Mouse (Mus musculus) macrophage (primary cell): ENCODE measurements around the gene BC049352. TPM values are rescaled to one million over a fixed set of nuclear protein-coding genes. Genes with fewer than 3 reads are reported as not detected.

Experiments used
- H3K27ac ChIP-seq: fragments of 350-480 bp; formaldehyde crosslinking; 2 replicates; pipeline ENCODE4 v1.9.0; 2021
- H3K36me3 ChIP-seq: fragments of 350-480 bp; formaldehyde crosslinking; 2 replicates; pipeline ENCODE4 v1.9.0; 2021; ENCODE audit errors: inconsistent target
- H3K4me3 ChIP-seq: fragments of 350-480 bp; formaldehyde crosslinking; 2 replicates; pipeline ENCODE4 v1.9.0; 2021; ENCODE audit errors: inconsistent target
- H3K79me2 ChIP-seq: fragments of 350-480 bp; formaldehyde crosslinking; 2 replicates; pipeline ENCODE4 v1.9.0; 2021; ENCODE audit errors: inconsistent target
- WGBS: methylation state at CpG from one replicate; pipeline ENCODE4 v1.1.7; 2026; ENCODE audit warnings: inconsistent platforms; ENCODE audit not compliant: missing documents; 5-methylcytosine and 5-hydroxymethylcytosine counted together
- polyA plus RNA-seq: library from polyadenylated mRNA; stranded (reverse); fragments of 250-400 nt; gene quantifications from 3 replicates; pipeline ENCODE4 v1.2.4, GENCODE M21; 2018; ENCODE audit warnings: inconsistent platforms

The BC049352 gene
- polyA plus RNA-seq, 1 experiment from 2014 or later: 0.98 TPM

- peak overlapping the region; percentile 100 for H3K27ac ChIP-seq
- no peaks in the 10 kb centered on the region for H3K36me3 ChIP-seq
- WGBS: 37% methylated on average over 2 of the region's 2 CpGs
- no peak overlapping the region for H3K4me3 ChIP-seq
- H3K79me2 ChIP-seq: no peaks in the 10 kb centered on the region
These were observed 65.7 kb downstream of the BC049352 start for GRCm38 (mm10) chr9:45247536-45247935.

DNA sequence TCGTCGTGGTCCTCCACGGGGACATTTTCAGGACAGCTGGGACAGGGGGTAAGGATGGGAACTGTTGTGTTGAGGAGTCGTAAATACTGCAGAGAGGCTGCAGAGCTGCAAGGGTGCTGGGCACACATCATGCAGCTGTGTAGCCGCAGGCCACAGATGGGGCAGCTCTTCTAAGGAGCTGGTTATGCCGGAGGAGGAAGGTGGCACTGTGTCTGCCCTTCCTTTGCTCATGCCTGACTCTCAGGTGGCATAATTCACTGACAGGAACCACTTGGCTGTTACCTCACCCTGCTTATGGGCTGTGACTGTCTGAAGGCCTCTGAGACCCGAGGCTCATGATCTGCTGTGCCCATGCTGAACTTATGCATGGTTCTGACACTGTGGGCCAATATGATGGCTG, 68.5 kb downstream of the BC049352 start:
- WGBS: 75% methylated on average over 7 of the region's 7 CpGs
- Histone ChIP-seq H3K79me2 (peaks cover 20% of the 10 kb centered on the region), H3K27ac (peak overlapping the region; percentile 21; the same call in 1 of the 2 replicates), H3K36me3 (peaks cover 23% of the 10 kb centered on the region), H3K4me3 (no peak overlapping the region)

DNA sequence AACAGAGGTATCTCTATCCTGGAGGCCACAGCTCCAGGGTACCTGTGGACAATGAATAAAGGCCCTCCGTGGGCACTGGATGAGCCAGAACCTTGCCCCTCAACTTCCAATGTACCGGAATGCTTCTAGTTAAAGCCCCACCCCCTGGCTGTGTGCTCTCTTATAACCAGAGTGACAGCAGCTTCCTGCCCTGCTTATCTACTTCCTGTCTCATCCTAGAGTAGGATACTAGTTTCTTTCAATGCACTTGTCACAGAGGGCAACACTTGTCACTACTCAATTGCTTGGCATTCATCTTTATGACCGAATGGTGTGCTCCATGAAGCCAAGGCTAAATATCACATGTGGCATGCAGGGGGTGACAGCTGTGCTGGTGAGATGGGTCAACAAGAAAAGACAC, 69.5 kb downstream of the BC049352 start:
- peak overlapping the region; percentile 61 for H3K27ac ChIP-seq
- no peak overlapping the region for H3K4me3 ChIP-seq
- H3K36me3 ChIP-seq: peaks cover 33% of the 10 kb centered on the region
- 47% methylated on average over 3 of the region's 3 CpGs for WGBS
- H3K79me2 ChIP-seq: peaks cover 30% of the 10 kb centered on the region

GRCm38 (mm10) chr9:45251990-45252389, 70.2 kb downstream of the BC049352 start:
- H3K36me3 ChIP-seq: peaks cover 35% of the 10 kb centered on the region
- H3K79me2 ChIP-seq: peaks cover 35% of the 10 kb centered on the region
- H3K27ac ChIP-seq: peak overlapping the region; percentile 61
- no peak overlapping the region for H3K4me3 ChIP-seq
- 21% methylated on average over 4 of the region's 4 CpGs for WGBS

GRCm38 (mm10) chr9:45252395-45252794, 70.6 kb downstream of the BC049352 start:
- H3K27ac ChIP-seq: peak overlapping the region; percentile 61

DNA sequence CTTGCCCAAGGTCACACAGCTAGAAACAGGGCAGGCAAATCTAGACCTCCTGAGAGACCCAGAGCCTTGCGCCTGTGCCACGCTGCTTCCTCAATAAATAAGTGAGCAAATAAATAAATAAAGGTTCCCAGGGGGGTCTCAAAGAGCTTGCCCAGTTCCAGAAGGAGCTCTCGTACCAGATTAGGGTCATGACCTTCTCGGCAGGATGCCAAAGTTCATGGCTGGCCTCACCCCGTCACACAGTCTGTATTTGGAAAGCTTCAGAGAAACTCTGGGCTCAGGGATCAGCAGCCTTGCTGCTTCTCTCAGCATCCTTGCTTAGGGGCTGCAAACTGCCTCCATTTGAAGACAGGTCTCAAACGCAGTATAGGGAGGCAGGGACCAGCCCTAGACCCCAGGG, 72.2 kb downstream of the BC049352 start:
- Histone ChIP-seq H3K4me3 (no peak overlapping the region), H3K27ac (no peak overlapping the region), H3K36me3 (peaks cover 56% of the 10 kb centered on the region), H3K79me2 (peaks cover 55% of the 10 kb centered on the region)
- 96% methylated on average over 6 of the region's 6 CpGs for WGBS

More at GRCm38 (mm10) chr9:45252395-45252794, 70.6 kb downstream of the BC049352 start:
- H3K79me2 ChIP-seq: peaks cover 39% of the 10 kb centered on the region
- 28% methylated on average over 6 of the region's 6 CpGs for WGBS
- no peak overlapping the region for H3K4me3 ChIP-seq
- H3K36me3 ChIP-seq: peaks cover 39% of the 10 kb centered on the region

DNA sequence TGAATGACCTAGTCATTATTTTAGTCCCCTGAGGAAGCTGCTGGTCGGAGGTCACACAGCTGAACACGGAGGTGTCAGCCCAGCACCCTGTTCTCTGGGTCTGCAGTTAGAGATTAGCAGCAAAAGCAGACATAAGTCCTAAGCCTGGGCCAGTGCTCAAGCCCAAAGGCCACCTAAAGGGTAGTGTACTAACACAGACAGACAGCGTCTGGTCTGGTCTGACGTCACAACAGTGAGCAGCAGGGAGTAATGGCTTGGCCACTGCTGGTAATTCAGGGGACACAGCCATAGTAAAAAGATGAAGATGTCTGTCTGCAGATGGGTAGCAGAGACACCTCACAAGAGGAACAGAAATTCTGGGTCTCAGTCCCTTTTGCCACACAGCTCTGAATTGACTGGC, 72.8 kb downstream of the BC049352 start:
- peaks cover 61% of the 10 kb centered on the region for H3K79me2 ChIP-seq
- no peak overlapping the region for H3K27ac ChIP-seq
- WGBS: 93% methylated on average over 4 of the region's 4 CpGs
- H3K4me3 ChIP-seq: no peak overlapping the region
- H3K36me3 ChIP-seq: peaks cover 62% of the 10 kb centered on the region

GRCm38 (mm10) chr9:45255431-45255830, 73.6 kb downstream of the BC049352 start:
- H3K27ac ChIP-seq: no peak overlapping the region
- H3K36me3 ChIP-seq: peaks cover 70% of the 10 kb centered on the region
- 98% methylated on average over 4 of the region's 4 CpGs for WGBS
- H3K79me2 ChIP-seq: peaks cover 70% of the 10 kb centered on the region
- no peak overlapping the region for H3K4me3 ChIP-seq

GRCm38 (mm10) chr9:45255967-45256366, 74.2 kb downstream of the BC049352 start:
- 100% methylated on average over 5 of the region's 5 CpGs for WGBS
- Histone ChIP-seq H3K4me3 (no peak overlapping the region), H3K36me3 (peaks cover 75% of the 10 kb centered on the region), H3K79me2 (peaks cover 75% of the 10 kb centered on the region), H3K27ac (no peak overlapping the region)

- Histone ChIP-seq H3K36me3 (peaks cover 89% of the 10 kb centered on the region), H3K4me3 (no peak overlapping the region), H3K27ac (no peak overlapping the region), H3K79me2 (peaks cover 96% of the 10 kb centered on the region)
- WGBS: 94% methylated on average over 13 of the region's 13 CpGs
These were observed 77.3 kb downstream of the BC049352 start for GRCm38 (mm10) chr9:45259065-45259464.

- Histone ChIP-seq H3K79me2 (peaks cover 96% of the 10 kb centered on the region), H3K27ac (no peak overlapping the region), H3K36me3 (peaks cover 86% of the 10 kb centered on the region), H3K4me3 (no peak overlapping the region)
- 82% methylated on average over 4 of the region's 4 CpGs for WGBS
These were observed 79.7 kb downstream of the BC049352 start for GRCm38 (mm10) chr9:45261466-45261865.

DNA sequence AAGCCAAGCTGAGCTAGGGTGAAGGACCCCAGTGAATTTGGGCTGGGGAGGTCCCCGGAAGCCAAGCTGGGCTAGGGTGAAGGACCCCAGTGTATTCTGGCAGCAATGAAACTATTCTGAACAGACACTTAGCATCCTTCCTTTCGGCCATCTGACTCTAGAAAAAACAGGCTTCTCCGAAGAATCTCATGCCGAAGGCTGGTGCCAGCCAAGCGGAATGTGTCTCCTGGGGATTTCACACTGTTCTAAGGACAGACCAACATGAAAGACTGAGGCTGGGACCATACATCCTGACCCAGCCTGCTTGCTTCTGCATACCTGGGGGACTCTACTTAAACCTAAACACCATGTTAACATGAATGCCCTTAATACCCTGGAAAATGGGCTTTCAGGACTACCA, 80.1 kb downstream of the BC049352 start:
- Histone ChIP-seq H3K27ac (no peak overlapping the region), H3K36me3 (peaks cover 85% of the 10 kb centered on the region), H3K4me3 (no peak overlapping the region), H3K79me2 (peaks cover 98% of the 10 kb centered on the region)
- WGBS: 96% methylated on average over 4 of the region's 5 CpGs

DNA sequence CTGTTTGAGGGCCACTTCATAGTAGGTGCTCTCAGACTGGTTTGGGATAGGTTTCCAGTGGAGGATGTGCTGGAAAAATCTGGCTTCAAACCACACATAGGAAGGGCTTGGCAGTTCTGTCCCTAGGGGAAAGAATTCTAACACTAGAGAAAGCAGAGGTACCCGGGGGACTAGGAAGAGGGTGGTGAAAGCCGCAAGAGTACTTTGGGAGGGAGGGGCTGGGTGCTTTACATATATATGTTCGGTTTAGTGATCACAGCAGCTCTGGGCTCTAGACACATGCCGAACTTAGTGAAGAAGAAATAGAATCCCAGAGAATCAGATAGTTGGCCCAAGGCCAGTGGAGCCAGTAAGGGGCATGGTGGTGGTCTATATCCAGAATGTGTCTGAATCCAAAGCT, 85.3 kb downstream of the BC049352 start:
- Histone ChIP-seq H3K27ac (peak overlapping the region; percentile 93), H3K79me2 (peaks cover 85% of the 10 kb centered on the region), H3K36me3 (peaks cover 33% of the 10 kb centered on the region), H3K4me3 (peak overlapping the region; percentile 99)
- 75% methylated on average over 4 of the region's 4 CpGs for WGBS

GRCm38 (mm10) chr9:45268079-45268478, 86.3 kb downstream of the BC049352 start:
- Histone ChIP-seq H3K79me2 (peaks cover 75% of the 10 kb centered on the region), H3K27ac (peak overlapping the region; percentile 93), H3K4me3 (peak overlapping the region; percentile 99), H3K36me3 (peaks cover 24% of the 10 kb centered on the region)
- WGBS: 7% methylated on average over 2 of the region's 4 CpGs

GRCm38 (mm10) chr9:45268597-45269325, 87.0 kb downstream of the BC049352 start, which contains the start of gene Il10ra:
Il10ra (minus strand) TSS chr9:45269149.
- WGBS: under 1% methylated on average over 36 of the region's 36 CpGs
- peak within 1 kb of the TSS; percentile 99 for H3K4me3 ChIP-seq
- peaks cover 20% of the 10 kb centered on the region for H3K36me3 ChIP-seq
- H3K27ac ChIP-seq: peak within 1 kb of the TSS; percentile 93
- peaks cover 70% of the 10 kb centered on the region for H3K79me2 ChIP-seq
